Mouse (Mus musculus): ENCODE data around the gene Urad.

- no peak for TF ChIP-seq CTCF (IDR thresholded peaks at IDR 0.05; ENCODE audit: control insufficient read depth, insufficient read depth, insufficient read length)
- no peak for TF ChIP-seq USF1 (IDR thresholded peaks at IDR 0.05; ENCODE audit: low read depth)
- TF ChIP-seq FOSL1 (IDR thresholded peaks at IDR 0.05; ENCODE audit: insufficient read depth, low read length, poor library complexity, severe bottlenecking): no peak
- no peak for TF ChIP-seq CEBPB (IDR thresholded peaks at IDR 0.05; ENCODE audit: low read depth)
- TF ChIP-seq MYOD1 (IDR thresholded peaks at IDR 0.05; ENCODE audit: control insufficient read depth, insufficient read length, low read depth): no peak
- TF ChIP-seq MAX (IDR thresholded peaks at IDR 0.05): no peak
- no peak for TF ChIP-seq MYOG (IDR thresholded peaks at IDR 0.05; ENCODE audit: control insufficient read depth, extremely low read depth, insufficient read length)
Observed at GRCm38 (mm10) chr5:147277547-147277925, 44.7 kb downstream of the Urad start.

All from C2C12 (cell line).